Mouse (Mus musculus): ENCODE measurements around the gene Hcrt.

Gene Hcrt

DNA sequence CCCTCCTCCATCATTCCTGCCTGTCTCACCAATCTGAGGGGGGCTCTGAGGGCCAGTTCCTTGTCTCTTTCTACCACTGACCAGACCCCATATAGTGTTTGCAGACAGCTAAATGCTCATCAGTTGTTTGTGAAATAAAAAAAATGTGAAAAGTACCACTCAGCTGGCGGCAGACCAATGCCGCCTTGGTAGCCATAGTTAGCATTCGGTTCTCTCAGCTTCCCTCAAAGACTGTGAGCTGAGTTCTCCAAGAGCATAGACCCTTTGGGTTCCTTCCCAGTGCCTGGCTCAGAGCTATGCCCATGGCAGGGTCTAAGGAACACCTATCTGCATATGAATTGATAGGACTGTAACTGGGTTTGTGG is 8.1 kb downstream of the Hcrt start:
- H3K27me3 ChIP-seq (ENCODE audit: control insufficient read depth, insufficient read depth, low read length, poor library complexity, severe bottlenecking), result no peaks in the 10 kb centered on the region
- no peak for DNase-seq (ENCODE audit: low read depth, low spot score)

DNA sequence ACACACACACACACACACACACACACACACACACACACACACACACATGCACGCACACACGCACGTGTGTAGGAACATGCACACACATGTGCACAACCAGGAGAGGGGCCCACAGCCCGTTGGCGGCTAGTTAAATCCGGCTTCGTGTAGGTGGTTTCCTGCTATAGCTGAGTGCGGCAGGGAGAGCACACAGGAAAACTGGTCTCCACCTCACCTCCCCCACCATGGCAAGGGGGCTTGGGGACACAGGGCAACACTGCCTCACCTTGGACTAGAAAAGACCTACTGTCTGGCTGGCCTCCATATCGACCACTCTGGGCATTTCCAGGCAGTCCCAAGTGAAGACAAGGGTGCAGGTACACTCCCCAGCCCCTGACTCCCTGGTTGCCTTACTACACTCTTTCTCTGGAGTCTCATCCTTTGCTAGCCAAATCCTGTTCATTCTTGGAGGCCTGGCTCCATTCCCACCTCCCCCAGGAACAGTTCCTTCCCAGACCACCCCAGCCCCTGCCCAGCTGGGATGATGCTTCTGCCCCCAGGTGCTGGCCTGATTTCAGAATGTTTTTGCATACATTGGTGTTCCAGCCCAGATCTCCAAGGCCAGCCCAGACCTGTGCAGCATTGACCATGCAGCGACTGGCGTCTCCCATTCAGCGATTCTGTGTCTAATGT is 8.6 kb downstream of the Hcrt start:
- DNase-seq (ENCODE audit: low read depth, low spot score), result no peak
- Histone ChIP-seq H3K27me3 (ENCODE audit: control insufficient read depth, insufficient read depth, low read length, poor library complexity, severe bottlenecking) (no peaks in the 10 kb centered on the region), H3K36me3 (ENCODE audit: control insufficient read depth, insufficient read depth, low read length, poor library complexity, severe bottlenecking) (no peaks in the 10 kb centered on the region)

More for the DNA sequence above, 8.1 kb downstream of the Hcrt start:
- H3K36me3 ChIP-seq (ENCODE audit: control insufficient read depth, insufficient read depth, low read length, poor library complexity, severe bottlenecking), result no peaks in the 10 kb centered on the region

DNA sequence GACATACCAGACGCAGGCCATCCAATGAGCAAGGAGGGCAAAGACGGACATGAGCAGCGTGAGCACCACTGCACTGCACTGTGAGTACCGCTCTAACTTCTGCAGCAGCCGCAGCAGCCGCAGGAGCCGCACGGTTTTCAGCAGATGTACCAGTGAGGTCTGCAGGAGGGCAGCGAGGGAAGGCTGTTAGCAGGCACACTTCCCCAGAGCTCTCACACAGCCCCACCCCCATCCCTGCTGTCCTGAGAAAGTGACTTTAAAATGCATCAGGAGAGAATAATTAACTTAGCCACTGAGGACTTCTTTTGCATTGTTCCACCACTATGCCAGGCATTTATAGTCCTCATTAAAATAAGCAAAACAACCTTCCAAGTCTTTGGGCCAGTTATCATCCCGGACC is 10.4 kb downstream of the Hcrt start:
- Histone ChIP-seq H3K36me3 (ENCODE audit: control insufficient read depth, insufficient read depth, low read length, poor library complexity, severe bottlenecking) (no peaks in the 10 kb centered on the region), H3K27me3 (ENCODE audit: control insufficient read depth, insufficient read depth, low read length, poor library complexity, severe bottlenecking) (no peaks in the 10 kb centered on the region)
- DNase-seq (ENCODE audit: low read depth, low spot score), result no peak

DNA sequence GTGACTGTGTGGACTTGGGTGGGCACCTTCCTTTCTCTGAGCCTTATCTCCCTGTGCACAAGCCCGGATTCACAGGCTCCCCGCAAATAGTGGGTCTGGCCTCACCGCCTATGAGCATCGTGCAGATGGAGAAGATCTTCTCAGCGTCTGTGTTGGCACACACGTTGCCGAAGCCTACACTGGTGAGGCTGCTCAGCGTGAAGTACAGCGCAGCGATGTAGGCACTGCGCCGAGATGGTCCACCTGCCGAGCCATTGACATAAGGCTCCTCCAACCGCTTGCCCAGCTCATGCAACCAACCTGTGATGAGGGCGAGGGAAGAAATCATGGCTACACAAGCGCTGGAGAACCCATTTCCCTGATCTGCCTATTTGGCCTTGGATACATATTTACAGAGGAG is 12.6 kb downstream of the Hcrt start:
- H3K27me3 ChIP-seq (ENCODE audit: control insufficient read depth, insufficient read depth, low read length, poor library complexity, severe bottlenecking), result no peaks in the 10 kb centered on the region
- no peak for DNase-seq (ENCODE audit: low read depth, low spot score)
- H3K36me3 ChIP-seq (ENCODE audit: control insufficient read depth, insufficient read depth, low read length, poor library complexity, severe bottlenecking), result no peaks in the 10 kb centered on the region; the same call in 1 of the 2 replicates

DNA sequence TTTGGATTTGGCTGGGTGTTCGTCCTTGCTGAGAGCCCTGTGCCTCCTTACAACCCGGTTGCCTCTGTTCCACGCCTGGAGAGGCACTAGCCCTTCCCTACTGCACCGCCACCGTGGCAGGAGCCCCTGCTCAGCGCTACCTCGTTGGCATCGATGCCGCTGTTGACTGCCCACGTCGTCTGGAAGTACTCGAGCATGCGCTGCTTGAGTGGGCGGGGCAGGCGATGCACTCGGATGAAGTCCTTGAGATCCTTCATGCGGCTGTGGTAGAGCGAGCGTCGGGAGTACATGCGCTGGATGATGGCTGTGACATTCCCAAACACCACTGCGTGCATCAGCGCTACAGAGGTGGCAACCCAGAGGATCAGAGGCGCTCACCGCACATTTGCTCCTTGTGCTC is 13.3 kb downstream of the Hcrt start:
- H3K27me3 ChIP-seq (ENCODE audit: control insufficient read depth, insufficient read depth, low read length, poor library complexity, severe bottlenecking), result no peaks in the 10 kb centered on the region
- no peaks in the 10 kb centered on the region; the same call in 1 of the 2 replicates for H3K36me3 ChIP-seq (ENCODE audit: control insufficient read depth, insufficient read depth, low read length, poor library complexity, severe bottlenecking)
- no peak for DNase-seq (ENCODE audit: low read depth, low spot score)

DNA sequence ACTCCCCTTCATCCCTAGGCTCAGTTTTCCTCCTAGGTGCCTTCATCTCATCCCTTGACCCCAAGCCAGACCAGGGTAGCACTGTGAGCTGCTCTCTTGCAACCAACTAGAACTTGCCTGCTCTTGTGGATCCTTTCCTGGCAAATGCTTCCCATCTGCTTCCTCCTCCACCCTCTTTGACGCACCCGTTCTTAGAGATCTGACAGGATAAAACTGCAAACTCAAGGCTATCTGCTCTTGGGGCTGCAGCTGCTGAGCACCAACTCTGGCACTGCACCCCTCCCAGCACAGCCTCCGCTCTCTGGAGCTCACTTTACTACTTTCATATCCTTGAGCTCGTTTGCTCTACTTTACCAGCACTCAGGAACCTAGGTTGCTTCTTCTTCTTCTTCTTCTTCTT is 14.1 kb downstream of the Hcrt start:
- no peak for DNase-seq (ENCODE audit: low read depth, low spot score)
- no peaks in the 10 kb centered on the region for H3K27me3 ChIP-seq (ENCODE audit: control insufficient read depth, insufficient read depth, low read length, poor library complexity, severe bottlenecking)
- no peaks in the 10 kb centered on the region; the same call in 1 of the 2 replicates for H3K36me3 ChIP-seq (ENCODE audit: control insufficient read depth, insufficient read depth, low read length, poor library complexity, severe bottlenecking)

DNA sequence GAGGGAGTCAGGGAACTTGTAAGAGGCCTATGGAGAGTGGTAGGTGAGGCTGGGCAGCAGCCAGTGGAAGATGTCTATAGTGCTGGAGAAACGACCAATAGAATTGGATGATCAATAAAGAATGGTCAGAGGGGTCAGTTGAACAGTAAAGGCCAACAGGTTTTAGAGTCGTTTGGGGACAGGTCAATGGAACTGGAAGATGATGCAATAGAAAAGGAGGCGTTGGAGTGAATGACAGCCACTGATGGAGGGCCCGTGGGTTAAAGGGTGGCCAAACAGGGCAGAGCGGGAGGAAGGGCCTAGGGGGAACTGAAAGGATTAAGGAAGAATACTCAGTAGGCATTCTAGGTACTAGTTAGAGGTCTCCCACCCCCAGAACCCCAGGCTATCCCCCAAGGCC is 15.6 kb downstream of the Hcrt start:
- Histone ChIP-seq H3K27me3 (ENCODE audit: control insufficient read depth, insufficient read depth, low read length, poor library complexity, severe bottlenecking) (no peaks in the 10 kb centered on the region), H3K36me3 (ENCODE audit: control insufficient read depth, insufficient read depth, low read length, poor library complexity, severe bottlenecking) (no peaks in the 10 kb centered on the region; the same call in 1 of the 2 replicates)

DNA sequence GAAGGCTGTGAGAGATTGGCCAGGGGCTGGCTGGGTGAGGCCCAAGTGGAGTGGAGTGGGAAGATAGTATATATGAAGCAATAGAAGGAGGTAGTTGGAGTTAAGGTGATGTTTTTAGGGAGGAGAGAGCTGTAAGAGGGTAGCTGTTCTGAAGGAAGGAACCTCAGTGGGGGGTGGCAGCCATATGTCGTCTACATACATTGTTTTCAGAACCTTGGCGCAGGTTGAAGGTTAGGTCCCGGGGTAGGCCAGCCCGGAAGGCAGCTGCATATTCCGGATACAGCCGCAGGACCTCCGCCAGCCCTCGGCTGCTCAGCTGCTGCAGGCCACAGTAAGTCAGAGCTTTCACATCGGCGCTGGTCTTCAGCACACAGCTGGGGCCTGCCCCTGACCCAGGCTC is 16.2 kb downstream of the Hcrt start:
- Histone ChIP-seq H3K27me3 (ENCODE audit: control insufficient read depth, insufficient read depth, low read length, poor library complexity, severe bottlenecking) (no peaks in the 10 kb centered on the region), H3K36me3 (ENCODE audit: control insufficient read depth, insufficient read depth, low read length, poor library complexity, severe bottlenecking) (no peaks in the 10 kb centered on the region; the same call in 1 of the 2 replicates)
- no peak for DNase-seq (ENCODE audit: low read depth, low spot score)

More for the DNA sequence above, 15.6 kb downstream of the Hcrt start:
- no peak for DNase-seq (ENCODE audit: low read depth, low spot score)

DNA sequence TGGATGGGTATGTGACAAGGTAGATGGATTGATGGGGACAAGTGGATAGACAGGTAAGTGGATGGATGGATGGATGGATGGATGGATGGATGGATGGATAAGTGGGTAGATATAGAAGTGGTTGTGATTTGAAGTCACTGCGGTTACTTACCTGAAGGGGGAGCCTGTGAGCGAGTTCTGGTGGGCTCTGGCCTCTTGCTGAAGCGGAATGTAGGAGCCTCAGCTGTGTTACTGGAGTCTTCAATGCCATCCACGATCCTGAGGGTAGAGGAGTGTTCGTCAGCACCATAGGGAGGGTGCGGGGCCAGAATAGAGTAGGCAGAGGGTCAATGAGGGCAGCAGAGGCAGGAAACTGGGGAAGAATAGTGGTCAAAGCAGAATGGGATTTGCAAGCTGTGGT is 17.6 kb downstream of the Hcrt start:
- H3K27me3 ChIP-seq (ENCODE audit: control insufficient read depth, insufficient read depth, low read length, poor library complexity, severe bottlenecking), result no peaks in the 10 kb centered on the region
- no peaks in the 10 kb centered on the region; the same call in 1 of the 2 replicates for H3K36me3 ChIP-seq (ENCODE audit: control insufficient read depth, insufficient read depth, low read length, poor library complexity, severe bottlenecking)
- DNase-seq (ENCODE audit: low read depth, low spot score), result peak; percentile 83

DNA sequence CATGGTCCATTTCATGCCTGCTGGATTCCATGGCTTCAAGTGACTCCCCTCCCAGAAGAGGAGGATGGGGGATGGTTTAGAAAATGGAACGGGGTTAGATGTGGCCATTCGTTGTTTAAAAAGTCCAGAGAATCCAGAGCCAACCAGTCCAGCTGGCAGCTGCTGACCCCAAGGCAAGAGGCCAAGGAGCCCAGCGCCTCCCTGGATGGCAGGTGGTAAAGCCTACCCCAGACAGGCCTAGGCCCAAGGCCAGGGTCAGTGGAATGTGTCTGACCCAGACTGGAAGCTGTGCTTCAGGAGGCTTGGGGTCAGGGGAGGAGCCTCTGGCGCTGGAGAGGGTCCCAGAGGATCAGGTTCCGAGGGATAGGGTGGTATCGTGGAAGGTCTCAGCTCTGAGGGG is 21.4 kb downstream of the Hcrt start:
- H3K27me3 ChIP-seq (ENCODE audit: control insufficient read depth, insufficient read depth, low read length, poor library complexity, severe bottlenecking), result no peaks in the 10 kb centered on the region

DNA sequence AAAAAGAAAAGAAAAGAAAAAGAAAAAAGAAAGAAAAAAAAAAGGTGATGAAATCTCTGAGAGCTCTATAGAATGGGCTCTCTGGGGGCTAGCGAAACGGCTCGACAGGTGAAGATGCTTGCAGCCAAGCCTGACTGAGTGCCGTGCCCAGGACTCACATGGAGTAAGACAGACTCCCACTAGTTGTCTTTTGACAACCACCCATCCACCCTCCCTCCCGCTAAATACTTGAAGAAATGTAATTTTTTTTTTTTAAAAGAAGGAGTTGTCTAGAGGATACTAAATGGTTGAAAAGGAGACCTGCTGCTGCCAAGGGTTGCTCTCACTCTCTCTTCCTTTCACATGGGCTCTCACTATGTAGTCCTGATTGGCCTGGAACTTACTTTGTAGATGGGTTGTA is 24.0 kb downstream of the Hcrt start:
- Histone ChIP-seq H3K27me3 (ENCODE audit: control insufficient read depth, insufficient read depth, low read length, poor library complexity, severe bottlenecking) (no peaks in the 10 kb centered on the region), H3K36me3 (ENCODE audit: control insufficient read depth, insufficient read depth, low read length, poor library complexity, severe bottlenecking) (no peaks in the 10 kb centered on the region)
- no peak for DNase-seq (ENCODE audit: low read depth, low spot score)

More for the DNA sequence above, 21.4 kb downstream of the Hcrt start:
- no peaks in the 10 kb centered on the region for H3K36me3 ChIP-seq (ENCODE audit: control insufficient read depth, insufficient read depth, low read length, poor library complexity, severe bottlenecking)
- DNase-seq (ENCODE audit: low read depth, low spot score), result no peak

DNA sequence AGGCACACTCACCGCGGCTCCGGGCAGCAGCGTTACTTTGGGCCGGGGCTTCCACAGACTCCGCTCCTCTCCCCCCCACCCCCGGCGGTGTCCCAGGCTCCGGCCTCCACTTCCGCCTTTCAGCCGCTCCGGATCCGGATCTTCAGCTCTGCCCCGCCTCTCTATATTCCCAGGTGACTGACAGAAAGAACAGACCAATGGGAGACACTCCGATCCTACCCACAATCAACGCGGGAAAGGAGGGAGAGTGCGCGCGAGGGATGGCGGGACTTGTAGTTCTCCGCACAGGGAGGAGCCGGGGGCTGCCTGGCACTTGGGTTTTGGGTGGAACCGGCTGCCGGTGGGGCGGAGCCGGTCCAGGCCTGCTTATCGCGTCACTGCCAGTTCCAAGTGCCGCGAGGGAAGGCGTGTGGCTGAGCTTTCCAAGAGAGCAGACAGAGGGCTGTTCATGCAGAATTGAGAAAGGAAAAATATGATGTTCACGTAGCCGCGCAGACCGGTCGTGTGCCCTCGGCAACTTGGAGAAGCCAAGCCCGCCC is 24.6 kb downstream of the Hcrt start, which contains the start of gene Rab5c:
Gene Rab5c, minus strand, starts transcription at position 150 of the 539 bp plus-strand sequence.
- DNase-seq (ENCODE audit: low read depth, low spot score), result peak; percentile 98
- H3K36me3 ChIP-seq (ENCODE audit: control insufficient read depth, insufficient read depth, low read length, poor library complexity, severe bottlenecking), result no peaks in the 10 kb centered on the region
- H3K27me3 ChIP-seq (ENCODE audit: control insufficient read depth, insufficient read depth, low read length, poor library complexity, severe bottlenecking), result no peaks in the 10 kb centered on the region

DNA sequence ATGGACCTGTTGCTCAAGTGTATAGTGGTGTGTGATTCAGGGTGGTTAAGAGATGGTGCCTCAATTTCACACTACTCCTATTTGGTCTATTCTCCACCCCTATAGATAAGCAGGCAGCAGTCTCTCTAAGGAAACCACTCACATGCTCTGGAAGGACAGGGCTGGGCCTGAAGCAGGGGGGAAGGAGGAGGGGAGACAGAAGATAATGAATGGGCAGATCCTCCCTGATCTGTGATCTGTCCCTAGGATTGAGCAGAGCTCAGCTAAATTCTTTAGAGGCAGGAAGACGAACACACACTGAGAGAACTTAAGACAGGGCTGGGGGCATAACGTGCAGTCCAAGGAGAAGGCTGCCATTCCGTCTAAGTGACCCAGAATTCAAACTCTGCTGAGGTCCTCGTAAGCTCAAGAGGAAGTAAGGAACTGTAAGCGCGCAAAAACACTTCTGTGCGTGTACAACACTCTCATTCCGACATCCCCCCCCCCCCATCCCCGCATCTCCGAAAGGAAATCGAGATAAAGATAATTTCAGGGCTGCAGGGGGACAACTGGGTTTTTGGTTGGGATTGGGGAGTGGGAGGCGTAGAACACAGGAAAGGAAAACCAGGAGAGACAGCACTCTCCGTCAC is 25.5 kb downstream of the Hcrt start:
- DNase-seq (ENCODE audit: low read depth, low spot score), result peak; percentile 33
- Histone ChIP-seq H3K27me3 (ENCODE audit: control insufficient read depth, insufficient read depth, low read length, poor library complexity, severe bottlenecking) (no peaks in the 10 kb centered on the region), H3K36me3 (ENCODE audit: control insufficient read depth, insufficient read depth, low read length, poor library complexity, severe bottlenecking) (no peaks in the 10 kb centered on the region)

DNA sequence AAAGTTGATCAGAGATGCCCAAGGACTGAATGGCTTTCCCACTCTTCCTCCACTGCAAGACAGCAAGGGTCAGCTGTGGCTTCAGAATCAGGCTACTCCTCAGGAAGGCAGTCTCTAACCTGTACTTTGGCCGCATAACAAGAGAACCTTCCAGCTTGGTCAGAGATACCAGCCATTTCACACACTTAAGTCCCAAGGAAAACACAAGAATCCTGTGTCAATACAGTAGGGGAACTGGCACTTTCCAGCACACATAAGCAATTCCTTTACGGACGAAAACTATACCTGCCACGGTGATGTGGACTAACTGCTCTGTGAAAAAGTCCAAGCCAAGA is 26.0 kb downstream of the Hcrt start:
- DNase-seq (ENCODE audit: low read depth, low spot score), result no peak
- Histone ChIP-seq H3K27me3 (ENCODE audit: control insufficient read depth, insufficient read depth, low read length, poor library complexity, severe bottlenecking) (no peaks in the 10 kb centered on the region), H3K36me3 (ENCODE audit: control insufficient read depth, insufficient read depth, low read length, poor library complexity, severe bottlenecking) (no peaks in the 10 kb centered on the region)

DNA sequence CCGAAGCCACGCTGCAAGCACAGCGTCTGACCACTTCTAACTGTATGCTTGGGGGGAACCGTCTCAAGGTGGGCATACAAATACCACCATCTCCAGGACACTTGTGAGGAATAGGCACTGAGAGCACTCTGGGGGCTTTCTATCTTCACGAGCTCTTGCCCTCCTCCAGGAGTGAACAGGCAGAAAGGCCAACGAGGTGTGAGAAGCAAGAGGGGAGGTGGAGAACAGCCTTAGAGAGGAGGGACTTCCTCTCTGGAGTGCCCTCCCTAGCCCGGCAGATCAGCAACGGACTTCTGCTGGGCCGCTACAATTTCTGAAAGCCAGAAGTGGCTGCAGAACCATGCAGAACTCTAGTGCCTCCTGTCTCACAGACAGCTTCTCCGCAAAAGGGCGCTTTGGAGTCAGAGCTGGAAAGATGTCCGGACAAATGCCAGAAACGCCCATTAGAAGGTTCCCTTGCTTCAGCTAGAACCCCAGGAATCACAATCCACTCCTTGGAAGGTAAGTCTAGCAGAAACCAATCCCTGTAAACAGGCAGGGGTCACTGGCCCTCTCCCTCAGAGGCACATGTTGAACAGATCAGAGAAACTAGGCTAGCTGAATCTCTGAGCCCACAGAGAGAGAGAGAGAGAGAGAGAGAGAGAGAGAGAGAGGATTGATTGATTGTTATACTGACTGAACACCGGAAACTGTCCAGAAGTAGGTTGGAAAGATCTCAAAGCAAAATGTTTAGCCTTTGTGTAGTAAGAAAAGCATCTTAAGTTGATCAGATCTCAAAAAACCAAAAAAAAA is 26.6 kb downstream of the Hcrt start:
- DNase-seq (ENCODE audit: low read depth, low spot score), result peak; percentile 36
- Histone ChIP-seq H3K27me3 (ENCODE audit: control insufficient read depth, insufficient read depth, low read length, poor library complexity, severe bottlenecking) (no peaks in the 10 kb centered on the region), H3K36me3 (ENCODE audit: control insufficient read depth, insufficient read depth, low read length, poor library complexity, severe bottlenecking) (no peaks in the 10 kb centered on the region)
